Mouse (Mus musculus) left cerebral cortex, adult 11 months (tissue): ENCODE data around the gene Coa3.

Source experiments
- DNase-seq: peaks from one replicate; pipeline ENCODE4 v3.0.0; 2022; ENCODE audit warnings: low spot score

Gene Coa3

DNA sequence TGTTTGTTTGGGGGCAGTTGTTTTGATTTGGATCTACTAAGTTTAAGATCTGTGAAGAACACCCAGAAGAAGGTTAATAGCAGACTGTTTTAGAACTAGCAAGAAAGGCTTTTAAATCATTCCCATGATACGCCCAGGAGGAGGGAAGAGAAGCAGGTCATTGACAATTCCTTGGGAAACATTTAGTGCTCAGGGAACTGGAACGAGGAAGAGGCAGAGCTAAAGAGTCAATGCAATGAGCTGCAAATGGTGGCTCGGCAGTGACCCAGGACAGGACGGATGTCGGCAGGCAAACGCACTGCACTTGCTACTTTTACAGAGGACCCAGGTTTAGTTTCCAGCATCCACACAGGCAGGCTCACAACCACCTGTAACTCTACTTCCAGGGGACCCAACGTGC is 1.9 kb upstream of the Coa3 start:
- DNase-seq, result no peak

DNA sequence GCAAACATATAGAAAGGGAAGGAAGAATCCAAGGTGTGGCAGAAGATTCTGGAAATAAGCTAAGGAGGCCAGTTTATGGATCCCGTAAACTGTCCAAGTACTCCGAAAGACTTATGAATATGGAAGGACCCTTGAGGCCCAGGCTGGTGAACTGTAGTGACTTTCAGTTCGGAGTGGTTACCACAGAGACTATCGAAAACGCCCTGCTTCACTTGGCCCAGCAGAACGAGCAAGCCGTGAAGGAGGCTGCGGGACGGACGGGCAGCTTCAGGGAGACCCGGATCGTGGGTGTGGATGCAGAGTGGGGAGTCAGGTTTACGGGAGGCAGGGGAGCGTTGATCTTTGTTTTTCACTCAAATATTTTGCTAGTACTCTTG is 267 bp upstream of the Coa3 start:
- DNase-seq, result no peak

DNA sequence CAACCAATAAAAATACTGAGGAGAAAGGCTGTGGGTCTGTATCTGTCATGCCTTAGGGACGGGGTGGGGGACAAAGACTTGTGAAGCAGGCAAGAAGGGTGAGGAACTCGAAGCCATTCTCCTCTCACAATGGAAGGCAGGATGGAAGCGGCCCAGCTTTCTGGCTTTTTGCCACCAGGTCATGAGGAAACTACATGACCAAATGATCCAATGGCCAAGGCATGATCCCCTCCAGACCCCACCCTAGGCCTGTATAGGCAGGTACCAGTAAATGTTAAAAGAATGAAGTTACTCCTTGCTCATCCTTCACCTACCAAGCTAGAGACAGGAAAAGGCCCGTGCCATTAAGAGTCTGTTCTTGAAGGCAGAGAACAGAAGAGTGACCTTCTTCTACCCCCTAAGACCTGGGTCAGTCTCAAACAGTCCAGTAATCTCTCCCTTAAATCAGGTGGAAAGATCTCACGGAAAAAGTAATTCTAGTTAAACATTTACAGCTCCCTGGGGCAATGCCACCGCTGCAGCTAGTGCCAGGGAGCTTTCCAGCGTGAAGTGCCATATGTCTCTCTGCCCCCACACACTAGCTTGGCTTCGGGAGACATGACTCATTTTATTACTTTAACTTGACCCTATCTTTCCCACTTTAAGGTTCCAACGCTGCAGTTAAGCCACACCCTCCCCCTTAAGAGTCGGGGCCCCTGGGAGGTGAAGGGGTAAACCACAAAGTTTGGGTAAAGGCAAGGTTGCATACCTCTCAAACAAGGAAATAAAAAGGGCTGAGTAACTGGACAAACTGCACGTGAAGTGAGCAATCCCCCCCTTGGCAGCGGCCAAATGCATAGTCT is 1.3 kb downstream of the Coa3 start:
- DNase-seq, result no peak

DNA sequence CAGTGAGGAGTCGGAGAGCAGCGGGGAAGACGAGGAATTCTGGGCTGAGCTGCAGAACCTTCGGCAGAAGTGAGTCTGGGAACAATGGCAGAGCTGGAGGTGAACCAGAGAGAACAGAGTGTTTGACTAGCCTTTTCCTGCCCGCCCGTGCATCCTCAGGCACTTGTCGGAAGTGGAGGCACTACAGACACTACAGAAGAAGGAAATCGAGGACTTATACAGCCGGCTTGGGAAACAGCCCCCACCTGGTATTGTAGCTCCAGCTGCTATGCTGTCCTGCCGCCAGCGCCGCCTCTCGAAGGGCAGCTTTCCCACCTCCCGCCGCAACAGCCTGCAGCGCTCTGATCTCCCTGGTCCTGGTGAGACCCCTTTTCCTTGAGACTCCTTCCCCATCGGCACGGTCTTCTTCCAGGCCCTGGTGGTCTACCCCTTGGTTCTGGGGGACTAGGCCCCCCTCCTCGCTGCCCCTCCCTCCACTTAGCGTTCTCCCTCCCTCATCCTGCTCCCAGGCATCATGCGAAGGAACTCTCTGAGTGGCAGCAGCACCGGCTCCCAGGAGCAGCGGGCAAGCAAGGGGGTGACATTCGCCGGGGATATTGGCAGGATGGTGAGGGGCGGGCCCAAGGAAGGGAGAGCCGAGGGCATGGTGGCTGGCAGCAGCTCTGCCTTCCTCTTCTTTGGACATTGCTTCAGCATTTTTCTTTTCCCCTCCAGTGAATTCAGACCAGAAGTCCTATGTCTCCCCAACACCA is 2.4 kb downstream of the Coa3 start:
- no peak for DNase-seq

DNA sequence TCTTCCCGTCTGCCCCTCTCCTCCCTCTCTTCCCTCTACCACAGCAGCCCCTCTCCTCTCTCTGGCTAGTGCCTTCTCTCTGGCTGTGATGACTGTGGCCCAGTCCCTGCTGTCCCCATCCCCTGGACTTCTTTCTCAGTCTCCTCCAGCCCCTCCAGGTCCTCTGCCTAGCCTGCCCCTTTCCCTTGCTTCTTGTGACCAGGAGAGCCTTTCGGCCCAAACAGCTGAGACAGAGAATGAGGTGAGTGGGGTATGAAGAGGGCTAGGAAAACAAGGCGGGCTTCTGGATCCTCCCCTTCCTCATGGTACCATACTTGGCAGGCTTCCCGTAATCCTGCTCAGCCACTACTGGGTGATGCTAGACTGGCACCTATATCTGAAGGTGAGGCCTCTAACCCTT is 3.6 kb downstream of the Coa3 start:
- no peak for DNase-seq

DNA sequence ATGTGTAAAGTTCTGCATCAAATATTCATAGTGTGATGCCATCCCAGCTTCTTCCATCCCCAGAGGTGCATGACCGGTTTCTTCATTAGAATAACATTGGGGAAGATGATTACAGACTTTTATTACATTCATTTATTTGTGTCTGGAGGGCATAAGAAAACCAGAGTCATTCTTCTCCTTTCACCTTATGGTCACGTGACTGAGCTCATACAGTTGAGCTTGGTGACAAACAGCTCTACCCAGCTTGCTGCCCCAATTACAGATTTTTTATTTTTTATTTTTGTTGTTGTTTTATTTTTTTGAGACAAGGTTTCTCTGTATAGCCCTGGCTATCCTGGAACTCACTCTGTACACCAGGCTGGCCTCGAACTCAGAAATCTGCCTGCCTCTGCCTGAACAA is 6.5 kb downstream of the Coa3 start:
- no peak for DNase-seq

DNA sequence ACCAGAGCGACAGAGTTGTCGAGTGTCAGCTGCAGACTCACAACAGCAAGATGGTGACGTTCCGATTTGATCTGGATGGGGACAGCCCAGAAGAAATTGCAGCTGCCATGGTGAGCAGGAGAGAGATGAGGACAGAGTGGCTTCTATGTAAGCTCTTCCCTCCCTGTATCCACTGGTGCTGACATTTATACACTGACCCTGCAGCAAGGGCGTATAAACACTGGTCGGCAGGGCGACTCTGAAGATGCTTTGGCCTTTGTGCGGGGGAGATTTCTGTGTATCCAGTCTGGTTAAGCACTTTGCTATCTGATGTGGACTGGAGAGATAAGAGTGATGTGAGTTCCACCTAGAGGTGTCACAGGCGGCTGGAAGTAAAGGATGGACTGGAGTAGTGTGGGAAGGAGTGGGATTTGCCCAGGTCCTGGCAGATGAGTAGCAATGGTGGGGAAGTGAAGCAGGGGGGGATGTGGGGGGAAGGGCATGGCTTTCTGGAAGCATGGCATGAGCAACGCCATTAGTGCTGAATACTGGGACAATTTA is 9.3 kb downstream of the Coa3 start:
- no peak for DNase-seq

DNA sequence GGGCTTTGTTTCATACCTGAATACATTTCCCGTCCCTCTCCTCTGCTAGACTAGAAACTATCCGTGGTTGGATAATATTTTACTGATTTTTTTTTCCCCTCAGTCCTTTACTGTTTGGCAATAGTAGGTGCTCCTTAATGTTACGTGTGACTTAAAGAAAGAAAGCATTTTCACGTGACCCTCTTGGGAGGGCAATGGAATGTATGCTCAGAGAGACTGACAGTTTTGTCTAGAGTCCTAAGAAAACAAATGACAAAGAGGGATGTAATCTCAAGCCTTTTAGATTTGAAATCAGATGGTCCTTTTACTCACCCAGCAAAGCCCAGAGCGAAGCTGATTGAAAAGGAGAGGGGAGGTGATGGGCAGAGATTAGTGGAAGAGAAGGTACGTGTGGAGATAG is 13.0 kb downstream of the Coa3 start:
- DNase-seq, result no peak

DNA sequence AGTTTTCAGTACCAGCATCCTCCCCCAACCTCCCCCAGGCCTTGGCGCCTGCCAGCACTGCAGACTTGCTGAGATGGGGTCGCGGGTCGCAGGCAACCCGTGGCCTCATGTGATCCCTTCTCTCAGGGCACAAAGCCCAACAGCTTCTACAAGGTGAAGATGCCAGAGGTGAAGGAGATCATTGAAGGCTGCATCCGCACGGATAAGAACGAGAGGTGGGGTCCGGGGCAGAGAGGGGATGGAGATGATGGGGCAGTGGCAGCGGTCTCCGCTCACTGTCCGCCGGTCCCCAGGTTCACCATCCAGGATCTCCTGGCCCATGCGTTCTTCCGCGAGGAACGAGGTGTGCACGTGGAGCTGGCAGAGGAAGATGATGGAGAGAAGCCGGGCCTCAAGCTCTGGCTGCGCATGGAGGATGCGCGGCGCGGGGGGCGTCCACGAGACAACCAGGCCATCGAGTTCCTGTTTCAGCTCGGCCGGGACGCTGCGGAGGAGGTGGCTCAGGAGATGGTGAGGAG is 13.9 kb downstream of the Coa3 start:
- DNase-seq, result no peak

DNA sequence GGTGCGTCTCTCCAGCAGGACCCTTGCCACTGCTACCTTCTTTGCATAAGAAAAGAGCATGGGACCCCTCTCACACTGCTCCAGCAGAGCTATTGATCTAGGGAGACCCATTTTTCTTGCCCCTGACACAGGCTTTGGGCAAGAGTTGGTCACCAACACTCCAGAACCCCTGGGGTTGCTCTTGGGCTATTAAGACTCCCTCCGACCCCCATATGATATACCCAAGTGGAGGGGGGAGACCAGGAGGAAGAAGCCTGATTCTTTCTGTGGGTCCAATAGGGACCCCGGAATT is 15.0 kb downstream of the Coa3 start:
- no peak for DNase-seq

DNA sequence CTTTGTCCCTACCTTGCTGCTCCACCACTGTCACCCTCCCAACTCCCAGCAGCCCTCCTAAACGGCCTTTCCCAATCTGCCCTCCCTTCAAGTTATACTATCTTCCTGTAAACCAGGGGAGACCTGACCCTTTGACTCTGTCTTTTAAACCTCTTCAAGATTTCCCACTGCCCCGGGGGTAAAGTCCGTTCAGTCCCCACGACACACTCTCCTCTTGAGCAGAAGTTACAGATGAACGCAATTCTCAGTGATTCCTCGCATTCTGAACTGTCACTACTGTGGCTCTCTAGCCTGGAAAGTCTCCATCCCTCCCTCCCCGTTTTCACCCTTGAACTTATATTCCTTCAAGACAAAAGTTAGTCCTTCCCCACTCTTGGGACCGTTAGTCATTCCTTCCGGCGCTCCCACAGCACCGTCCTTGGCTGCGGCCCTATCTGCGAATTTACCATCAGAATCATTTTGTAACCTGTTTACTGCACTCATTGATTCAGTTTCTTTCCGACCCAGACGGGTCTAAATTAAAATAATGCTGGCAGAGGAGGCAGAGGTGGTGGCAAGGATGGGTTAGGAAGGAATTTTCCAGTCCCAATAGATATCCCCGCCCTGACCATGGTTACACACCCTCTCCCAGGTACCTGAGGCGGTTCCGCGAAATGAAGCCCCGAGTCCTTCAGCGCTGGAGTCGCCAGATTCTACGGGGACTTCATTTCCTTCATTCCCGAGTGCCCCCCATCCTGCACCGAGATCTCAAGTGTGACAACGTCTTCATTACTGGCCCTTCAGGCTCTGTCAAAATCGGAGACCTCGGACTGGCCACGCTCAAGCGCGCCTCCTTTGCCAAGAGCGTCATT is 15.6 kb downstream of the Coa3 start:
- DNase-seq, result no peak

DNA sequence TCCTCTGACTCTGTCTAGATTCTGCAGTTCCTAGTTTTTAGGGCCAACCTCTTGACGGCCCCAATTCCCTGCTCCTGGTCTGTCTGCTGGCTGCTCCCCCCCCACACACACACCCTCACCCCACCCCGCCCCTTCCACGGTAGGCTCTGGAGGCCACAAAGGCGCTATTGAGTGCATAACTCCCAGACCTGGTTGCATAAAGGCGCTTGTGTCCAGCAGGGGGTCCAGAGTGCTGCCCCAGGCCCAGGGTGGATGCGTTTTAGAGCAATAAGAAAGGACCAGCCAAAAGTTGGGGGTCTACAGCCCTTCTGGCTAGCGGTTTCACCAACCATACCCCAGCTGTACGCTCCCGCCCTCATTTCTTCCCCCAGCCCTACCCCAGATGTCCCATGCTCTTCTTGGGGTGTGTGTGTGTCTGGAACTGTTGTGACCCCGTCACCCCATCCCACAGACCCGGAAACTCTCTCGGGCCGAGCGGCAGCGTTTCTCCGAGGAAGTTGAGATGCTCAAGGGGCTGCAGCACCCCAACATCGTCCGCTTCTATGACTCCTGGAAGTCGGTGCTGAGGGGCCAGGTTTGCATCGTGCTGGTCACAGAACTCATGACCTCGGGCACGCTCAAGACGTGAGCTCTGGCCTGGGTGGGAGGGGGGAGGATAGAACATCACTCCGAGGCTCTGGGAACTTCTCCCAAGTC is 16.5 kb downstream of the Coa3 start:
- DNase-seq, result no peak

DNA sequence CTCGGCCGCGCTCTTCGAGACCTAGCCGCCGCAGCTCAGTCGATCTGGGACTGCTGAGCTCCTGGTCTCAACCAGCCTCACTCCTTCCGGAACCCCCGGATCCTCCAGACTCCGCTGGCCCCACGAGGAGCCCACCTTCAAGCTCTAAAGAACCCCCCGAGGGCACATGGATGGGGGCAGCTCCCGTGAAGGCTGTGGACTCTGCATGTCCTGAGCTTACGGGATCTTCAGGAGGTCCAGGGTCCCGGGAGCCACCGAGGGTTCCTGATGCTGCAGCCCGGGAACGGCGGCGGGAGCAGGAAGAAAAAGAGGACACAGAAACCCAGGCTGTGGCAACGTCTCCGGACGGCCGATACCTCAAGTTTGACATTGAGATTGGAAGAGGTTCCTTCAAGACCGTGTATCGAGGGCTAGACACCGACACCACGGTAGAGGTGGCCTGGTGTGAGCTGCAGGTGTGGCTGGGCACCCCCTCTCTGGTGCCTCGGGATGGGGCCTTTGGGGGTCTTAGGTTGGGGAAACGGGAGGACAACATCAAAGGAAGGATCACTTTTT is 18.0 kb downstream of the Coa3 start:
- DNase-seq, result no peak

DNA sequence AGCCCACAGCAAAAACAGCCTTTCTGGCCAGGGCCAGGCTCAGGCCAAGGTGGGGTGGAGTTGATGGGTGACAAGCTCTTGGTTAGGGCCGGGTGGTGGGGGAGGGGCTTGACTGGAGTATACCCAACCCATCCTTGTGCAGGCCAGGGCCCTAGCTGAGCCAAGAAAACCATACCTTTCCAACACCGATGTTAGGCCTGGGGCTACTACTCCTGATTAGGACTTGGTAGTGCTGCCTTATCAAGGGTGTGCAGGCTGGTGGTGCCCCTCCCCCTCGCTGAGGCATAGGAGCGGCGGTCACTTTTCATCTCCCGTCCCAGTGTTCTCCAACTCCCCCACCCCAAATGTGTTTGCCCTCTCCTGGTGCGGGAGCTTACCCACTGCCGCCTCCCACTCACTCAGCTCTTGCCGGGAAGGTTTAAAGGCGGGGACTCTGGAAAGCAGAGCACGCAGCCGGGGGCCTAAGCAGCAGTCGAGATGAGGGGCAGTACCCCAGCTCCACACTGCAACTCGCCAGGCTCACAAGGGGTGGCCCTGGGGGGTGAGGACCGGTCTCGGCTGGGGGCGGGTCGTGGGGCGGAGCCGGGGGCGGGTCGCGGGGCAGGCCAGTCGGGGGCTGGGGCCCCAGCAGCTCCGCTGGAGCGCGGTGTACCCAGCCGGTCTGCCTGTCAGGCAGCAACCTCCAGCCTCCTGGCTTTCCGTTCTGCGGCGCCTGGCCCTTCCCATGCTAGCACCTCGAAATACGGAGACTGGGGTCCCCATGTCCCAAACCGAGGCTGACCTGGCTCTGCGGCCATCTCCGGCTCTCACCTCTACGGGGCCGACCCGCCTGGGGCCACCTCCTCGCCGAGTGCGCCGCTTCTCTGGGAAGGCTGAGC is 18.7 kb downstream of the Coa3 start, which contains the start of gene Wnk4:
Gene Wnk4, plus strand, starts transcription at position 620 of the 878 bp plus-strand sequence.
- no peak for DNase-seq

DNA sequence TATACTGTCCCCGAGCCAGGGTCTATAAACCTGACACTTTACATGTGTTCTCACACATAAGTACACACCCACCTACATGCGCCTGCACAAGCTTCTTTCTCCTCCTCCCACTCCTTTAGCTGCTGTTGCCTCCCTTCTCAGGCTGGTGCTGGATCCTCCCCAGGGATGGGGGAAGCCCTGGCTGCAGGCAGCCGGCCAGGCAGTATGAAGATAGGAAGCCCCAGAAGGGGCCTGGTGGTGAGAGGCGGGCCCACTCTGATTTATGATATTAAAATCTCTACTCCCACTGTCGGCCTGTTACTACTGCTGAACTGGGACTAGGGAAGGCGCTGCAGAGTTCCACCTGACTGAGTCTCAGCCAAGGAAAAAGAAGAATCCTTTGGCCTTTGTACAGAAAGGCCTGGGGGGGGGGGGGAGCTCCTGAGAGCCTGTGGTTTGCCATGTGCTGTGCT is 19.6 kb downstream of the Coa3 start:
- peak; percentile 62 for DNase-seq

DNA sequence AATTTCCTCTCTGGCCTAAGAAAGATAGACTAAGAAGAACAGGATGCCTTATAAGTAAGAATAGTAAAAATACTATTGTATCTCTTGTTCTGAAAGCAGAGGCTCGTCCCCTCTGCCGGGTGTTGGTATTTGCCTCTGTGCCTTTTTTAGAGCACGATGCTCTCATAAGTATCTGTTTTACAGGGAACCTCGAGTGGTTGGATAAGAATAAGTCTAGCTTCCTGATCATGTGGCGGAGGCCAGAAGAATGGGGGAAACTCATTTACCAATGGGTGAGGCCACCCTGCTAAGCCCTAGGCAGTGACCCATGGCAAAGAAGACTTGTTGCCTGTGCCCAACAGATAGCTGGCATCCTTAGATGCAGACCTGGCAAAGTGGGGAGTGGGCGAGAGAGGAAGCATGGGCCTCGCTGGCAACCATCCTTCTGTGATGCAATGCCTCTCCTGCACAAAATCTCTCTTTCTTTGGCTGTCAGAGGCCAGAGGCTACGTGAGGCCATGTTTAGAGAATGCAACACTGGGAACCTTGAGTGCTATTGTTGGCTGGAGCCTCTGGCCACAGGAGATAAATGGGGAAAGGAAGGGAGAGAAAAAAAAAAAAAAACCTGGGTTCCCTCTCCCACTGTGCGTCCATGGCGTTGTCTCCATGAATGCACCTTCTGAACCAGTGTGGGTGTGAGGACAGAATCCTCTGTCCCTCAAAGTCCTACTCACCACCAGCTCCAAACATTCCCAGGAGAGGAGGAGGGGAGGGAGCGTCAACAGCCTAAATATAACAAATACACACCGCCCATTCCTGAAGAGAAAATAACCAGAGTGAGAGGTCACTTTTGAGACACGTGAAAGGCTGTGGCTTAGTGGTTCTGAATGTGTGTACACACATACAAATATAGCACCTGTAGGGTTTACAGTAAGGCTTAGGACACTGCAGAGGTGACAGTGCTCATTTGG is 22.8 kb downstream of the Coa3 start:
- no peak for DNase-seq

DNA sequence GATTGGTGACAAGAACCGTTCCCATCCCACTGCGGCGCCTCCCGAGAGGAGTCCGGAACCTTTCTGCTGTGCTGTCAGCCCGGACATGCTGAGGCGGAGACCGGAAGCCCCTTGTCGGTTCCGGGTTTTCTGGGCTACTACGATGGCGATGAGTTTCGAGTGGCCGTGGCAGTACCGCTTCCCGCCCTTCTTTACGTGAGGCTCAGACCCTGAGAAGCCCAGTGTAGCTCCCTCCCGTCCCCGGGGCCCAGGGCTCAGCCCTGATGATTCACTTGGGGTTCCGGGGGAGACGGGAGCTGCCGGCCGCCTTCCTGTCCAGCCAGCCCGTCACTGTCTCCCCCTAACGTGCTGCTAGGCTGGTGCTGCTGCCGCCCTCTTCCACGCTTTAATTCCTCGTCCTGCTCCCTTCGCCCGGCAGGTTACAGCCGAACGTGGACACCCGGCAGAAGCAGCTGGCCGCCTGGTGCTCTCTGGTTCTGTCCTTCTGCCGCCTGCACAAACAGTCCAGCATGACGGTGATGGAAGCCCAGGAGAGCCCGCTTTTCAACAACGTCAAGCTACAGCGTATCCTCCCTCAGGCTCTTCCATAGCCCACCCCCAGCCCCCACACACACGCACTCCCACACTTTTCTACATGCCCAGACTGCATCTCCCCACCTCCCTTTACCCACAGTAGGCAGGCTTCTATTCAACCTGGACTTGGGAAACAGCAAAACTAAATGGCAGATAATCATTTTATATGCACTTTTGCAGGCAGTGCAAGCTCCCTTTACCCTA is 25.1 kb downstream of the Coa3 start, which contains the start of gene Vps25:
Gene Vps25, plus strand, starts transcription at position 95 of the 777 bp plus-strand sequence.
- peak; percentile 68 for DNase-seq

DNA sequence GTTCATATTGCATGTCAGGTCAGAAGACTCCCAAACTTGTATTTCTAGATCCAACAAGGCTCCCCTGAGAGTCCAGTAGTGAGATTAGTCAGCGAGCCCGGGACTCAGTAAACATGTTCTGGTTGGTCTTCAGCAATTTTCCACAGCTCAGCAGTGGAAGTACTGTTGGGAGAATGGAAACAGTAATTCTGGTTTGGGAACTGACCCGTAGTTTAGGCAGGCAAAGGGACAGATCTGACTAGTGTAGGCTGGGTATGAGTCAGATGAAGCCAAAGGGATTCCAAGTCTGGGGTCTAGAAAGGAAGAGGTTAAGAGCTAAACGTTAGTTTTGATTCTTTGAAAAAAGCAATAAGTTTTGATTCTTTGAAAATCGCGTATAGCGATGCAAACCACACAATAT is 26.0 kb downstream of the Coa3 start:
- no peak for DNase-seq
